Mouse (Mus musculus) forebrain, embryonic 11.5 days (tissue): ENCODE data around the gene Ppp2r2c. TPM values are rescaled to one million over a fixed set of nuclear protein-coding genes. Genes with fewer than 3 reads are reported as not detected.

ENCODE experiments used
- ATAC-seq: fragments of 200-750 bp; cut with Nextera tagmentation; replicated peaks from 2 replicates; pipeline ENCODE4 v1.8.0; 2017; ENCODE audit warnings: moderate TSS enrichment; ENCODE audit not compliant: low FRiP score
- DNase-seq: peaks from one replicate; pipeline ENCODE4 v3.0.0-alpha.2; 2017; ENCODE audit warnings: low spot score
- H3K27ac ChIP-seq: fragments of 300-500 bp; sonication (generic); 2 replicates; pipeline ENCODE4 v1.5.1; 2014; ENCODE audit warnings: low read depth, low read length
- H3K27me3 ChIP-seq: fragments of 300-500 bp; sonication (generic); 2 replicates; pipeline ENCODE4 v1.6.1; 2014; ENCODE audit warnings: mild to moderate bottlenecking, low read length, mixed read lengths; ENCODE audit not compliant: control insufficient read depth, insufficient read depth
- H3K36me3 ChIP-seq: fragments of 300-500 bp; sonication (generic); 2 replicates; pipeline ENCODE4 v1.6.1; 2014; ENCODE audit warnings: mild to moderate bottlenecking, low read length, moderate library complexity, mixed read lengths; ENCODE audit not compliant: control insufficient read depth, insufficient read depth
- H3K4me1 ChIP-seq: fragments of 300-500 bp; sonication (generic); replicated peaks from 2 replicates; pipeline ENCODE4 v1.6.1; 2014; ENCODE audit warnings: low read length, mixed read lengths; ENCODE audit not compliant: control insufficient read depth, insufficient read depth
- H3K4me2 ChIP-seq: fragments of 300-500 bp; sonication (generic); 2 replicates; pipeline ENCODE4 v1.6.1; 2014; ENCODE audit warnings: low read depth, mild to moderate bottlenecking, low read length, moderate library complexity, mixed read lengths; ENCODE audit not compliant: severe bottlenecking
- H3K4me3 ChIP-seq: fragments of 300-500 bp; sonication (generic); 2 replicates; pipeline ENCODE4 v1.5.1; 2014; ENCODE audit warnings: low read depth, low read length
- H3K9ac ChIP-seq: fragments of 300-500 bp; sonication (generic); 2 replicates; pipeline ENCODE4 v1.6.1; 2014; ENCODE audit warnings: low read length
- H3K9me3 ChIP-seq: fragments of 300-500 bp; sonication (generic); 2 replicates; pipeline ENCODE4 v1.6.1; 2016; ENCODE audit warnings: low read length, mixed read lengths; ENCODE audit not compliant: control insufficient read depth
- WGBS: fragments of 180-500 bp; shearing (Covaris S2); extraction: QIAGEN DNeasy Blood & Tissue Kit; methylation state at CpG from one replicate; pipeline ENCODE4 v1.1.7; 2014; 5-methylcytosine and 5-hydroxymethylcytosine counted together
- polyA plus RNA-seq: library from polyadenylated mRNA; unstranded; fragments of >200 nt; fragmentation: Nextera tagmentation; extraction: Ambion mirVana; gene quantifications from 2 replicates; pipeline ENCODE4 v1.2.1, GENCODE M21; 2014

The Ppp2r2c gene
- polyA plus RNA-seq, 1 experiment from 2014 or later, result 1.4 TPM

GRCm38 (mm10) chr5:36888501-36888900 is 20.2 kb downstream of the Ppp2r2c start:
- H3K4me2 ChIP-seq, result no peak overlapping the region
- no peak for ATAC-seq
- WGBS, result 87% methylated on average over 8 of the region's 8 CpGs

GRCm38 (mm10) chr5:36888911-36889310 is 20.6 kb downstream of the Ppp2r2c start:
- no peaks in the 10 kb centered on the region for H3K36me3 ChIP-seq
- ATAC-seq, result no peak
- H3K27me3 ChIP-seq, result no peaks in the 10 kb centered on the region
- no peak overlapping the region for H3K9ac ChIP-seq
- 90% methylated on average over 11 of the region's 11 CpGs for WGBS
- H3K9me3 ChIP-seq, result no peaks in the 10 kb centered on the region
- H3K4me1 ChIP-seq, result peaks cover 8% of the 10 kb centered on the region; the same call in 1 of the 2 replicates
- H3K4me2 ChIP-seq, result no peak overlapping the region
- H3K4me3 ChIP-seq, result no peak overlapping the region
- no peak overlapping the region for H3K27ac ChIP-seq
- DNase-seq, result no peak

More at GRCm38 (mm10) chr5:36888501-36888900, 20.2 kb downstream of the Ppp2r2c start:
- Histone ChIP-seq H3K27ac (no peak overlapping the region), H3K27me3 (no peaks in the 10 kb centered on the region), H3K9ac (no peak overlapping the region), H3K4me1 (peaks cover 8% of the 10 kb centered on the region; the same call in 1 of the 2 replicates), H3K36me3 (no peaks in the 10 kb centered on the region), H3K4me3 (no peak overlapping the region), H3K9me3 (no peaks in the 10 kb centered on the region)
- DNase-seq, result no peak

GRCm38 (mm10) chr5:36889380-36889886 is 21.1 kb downstream of the Ppp2r2c start:
- no peak overlapping the region for H3K27ac ChIP-seq
- 81% methylated on average over 2 of the region's 2 CpGs for WGBS

GRCm38 (mm10) chr5:36890794-36891193 is 22.5 kb downstream of the Ppp2r2c start:
- no peak overlapping the region for H3K9ac ChIP-seq
- no peaks in the 10 kb centered on the region for H3K9me3 ChIP-seq
- DNase-seq (peak; percentile 65), ATAC-seq (peak; percentile 65)
- H3K4me1 ChIP-seq, result peaks cover 8% of the 10 kb centered on the region; the same call in 1 of the 2 replicates
- H3K27me3 ChIP-seq, result no peaks in the 10 kb centered on the region
- no peak overlapping the region for H3K4me2 ChIP-seq
- 33% methylated on average over 9 of the region's 9 CpGs for WGBS
- no peak overlapping the region for H3K27ac ChIP-seq
- no peak overlapping the region for H3K4me3 ChIP-seq
- no peaks in the 10 kb centered on the region for H3K36me3 ChIP-seq

More at GRCm38 (mm10) chr5:36889380-36889886, 21.1 kb downstream of the Ppp2r2c start:
- no peaks in the 10 kb centered on the region for H3K36me3 ChIP-seq
- H3K9ac ChIP-seq, result no peak overlapping the region
- H3K4me1 ChIP-seq, result peaks cover 8% of the 10 kb centered on the region; the same call in 1 of the 2 replicates
- H3K9me3 ChIP-seq, result no peaks in the 10 kb centered on the region
- no peaks in the 10 kb centered on the region for H3K27me3 ChIP-seq
- no peak for DNase-seq
- ATAC-seq, result no peak
- no peak overlapping the region for H3K4me3 ChIP-seq
- no peak overlapping the region for H3K4me2 ChIP-seq

DNA sequence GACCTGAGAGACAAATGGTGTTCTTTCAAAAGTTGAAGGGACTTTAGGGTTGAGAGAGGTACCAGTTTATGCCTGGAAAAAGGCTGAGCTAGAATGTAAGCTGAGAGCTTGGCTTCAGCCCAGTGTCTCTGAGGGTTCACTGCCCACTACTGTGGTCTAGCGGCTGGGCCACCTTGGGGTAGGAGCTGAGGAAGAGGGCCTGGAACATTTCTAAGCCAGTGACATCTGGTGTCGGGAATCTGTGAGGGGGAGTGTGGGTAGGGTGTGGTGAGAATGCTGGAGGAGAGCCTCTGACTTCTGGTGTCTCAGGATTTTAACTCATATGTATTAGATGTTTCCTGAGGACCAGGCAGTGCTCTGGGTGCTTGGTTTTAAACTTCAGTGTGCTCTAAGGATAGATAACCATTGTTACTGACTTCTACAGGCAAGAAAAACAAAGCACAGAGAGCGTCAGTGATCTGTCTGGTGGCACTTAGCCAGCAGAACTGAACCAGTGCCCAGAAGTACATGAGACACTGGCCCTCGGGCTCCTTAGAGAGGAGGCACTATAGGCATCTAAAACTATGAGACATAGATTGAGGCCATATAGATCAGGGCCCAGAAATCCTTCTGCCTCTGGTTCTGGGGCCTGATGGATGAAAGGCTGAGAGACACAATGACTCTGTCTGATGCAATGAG is 23.6 kb downstream of the Ppp2r2c start:
- 67% methylated on average over 4 of the region's 4 CpGs for WGBS
- no peak overlapping the region for H3K27ac ChIP-seq
- no peaks in the 10 kb centered on the region for H3K9me3 ChIP-seq
- H3K36me3 ChIP-seq, result no peaks in the 10 kb centered on the region
- no peak for ATAC-seq
- no peak overlapping the region for H3K4me3 ChIP-seq
- peaks cover 8% of the 10 kb centered on the region; the same call in 1 of the 2 replicates for H3K4me1 ChIP-seq
- no peaks in the 10 kb centered on the region for H3K27me3 ChIP-seq
- H3K4me2 ChIP-seq, result no peak overlapping the region
- H3K9ac ChIP-seq, result no peak overlapping the region
- no peak for DNase-seq

- no peak overlapping the region for H3K4me2 ChIP-seq
- H3K4me3 ChIP-seq, result no peak overlapping the region
- no peaks in the 10 kb centered on the region for H3K36me3 ChIP-seq
- no peak overlapping the region for H3K27ac ChIP-seq
- DNase-seq (no peak), ATAC-seq (no peak)
- no peaks in the 10 kb centered on the region for H3K27me3 ChIP-seq
- H3K4me1 ChIP-seq, result peaks cover 3% of the 10 kb centered on the region; the same call in 1 of the 2 replicates
- 87% methylated on average over 9 of the region's 9 CpGs for WGBS
- H3K9me3 ChIP-seq, result no peaks in the 10 kb centered on the region
- H3K9ac ChIP-seq, result no peak overlapping the region
Observed at GRCm38 (mm10) chr5:36893263-36893662, 24.9 kb downstream of the Ppp2r2c start.

DNA sequence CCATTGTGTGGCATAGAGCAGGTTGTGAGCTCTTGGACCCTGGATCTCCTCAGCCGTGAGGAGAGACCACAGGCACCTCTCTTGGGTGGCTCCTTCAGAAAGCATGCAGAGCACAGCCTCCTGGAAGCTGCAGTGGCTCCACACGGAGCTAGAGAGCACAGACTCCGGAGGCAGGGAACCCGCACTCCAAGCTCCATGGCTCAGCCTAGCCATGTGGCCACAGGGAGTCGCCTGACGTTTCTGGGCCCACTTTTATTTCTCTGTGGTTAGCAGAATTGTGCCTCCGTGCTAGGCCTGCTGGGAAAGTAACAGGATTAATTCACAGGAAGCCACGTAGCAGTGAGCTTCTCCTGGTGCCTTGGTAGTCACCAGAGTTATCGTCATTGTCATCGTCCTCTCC is 25.8 kb downstream of the Ppp2r2c start:
- ATAC-seq (no peak), DNase-seq (no peak)
- no peak overlapping the region for H3K9ac ChIP-seq
- H3K4me2 ChIP-seq, result no peak overlapping the region
- WGBS, result 73% methylated on average over 10 of the region's 10 CpGs
- H3K36me3 ChIP-seq, result no peaks in the 10 kb centered on the region
- no peaks in the 10 kb centered on the region for H3K9me3 ChIP-seq
- H3K4me1 ChIP-seq, result peaks cover 3% of the 10 kb centered on the region; the same call in 1 of the 2 replicates
- H3K27me3 ChIP-seq, result no peaks in the 10 kb centered on the region
- H3K27ac ChIP-seq, result no peak overlapping the region
- H3K4me3 ChIP-seq, result no peak overlapping the region

DNA sequence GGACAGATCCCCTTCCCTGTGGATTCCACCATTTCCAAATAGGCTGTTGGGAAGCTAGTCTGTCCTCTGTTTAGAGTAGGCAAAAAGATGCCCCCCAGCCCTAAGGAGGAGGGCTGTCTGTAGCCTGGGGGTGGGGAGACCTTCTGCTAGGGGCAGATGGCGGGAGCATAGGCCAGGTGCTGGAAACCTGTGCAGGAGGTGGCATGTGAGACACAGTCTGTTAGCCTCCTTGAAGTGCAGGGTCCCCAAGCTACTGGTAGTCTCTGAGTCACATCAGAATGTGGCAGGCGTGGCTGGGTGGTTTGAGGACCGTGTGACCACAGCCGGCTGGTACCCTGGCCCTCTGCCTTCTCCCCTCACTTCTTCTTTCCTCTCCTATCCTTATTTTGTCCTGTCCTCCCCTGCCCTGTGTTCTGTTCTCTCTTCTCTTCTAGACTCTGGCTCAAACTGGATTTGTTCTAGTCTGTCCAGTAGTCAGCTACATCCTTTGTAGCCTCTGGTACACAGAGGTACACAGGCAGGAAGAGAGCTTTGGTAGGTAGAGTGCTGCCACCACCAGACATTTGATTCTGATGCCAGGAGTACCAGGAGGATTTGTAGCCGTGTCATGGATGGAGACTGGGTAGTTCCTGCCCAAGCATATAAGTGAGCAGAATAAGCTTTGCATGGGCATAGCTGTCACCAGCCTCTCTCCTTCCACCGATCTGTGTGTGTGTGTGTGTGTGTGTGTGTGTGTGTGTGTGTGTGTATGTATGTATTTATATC is 26.5 kb downstream of the Ppp2r2c start:
- Histone ChIP-seq H3K4me2 (no peak overlapping the region), H3K27me3 (no peaks in the 10 kb centered on the region), H3K4me1 (peaks cover 3% of the 10 kb centered on the region; the same call in 1 of the 2 replicates), H3K27ac (no peak overlapping the region), H3K9me3 (no peaks in the 10 kb centered on the region), H3K4me3 (no peak overlapping the region), H3K36me3 (no peaks in the 10 kb centered on the region), H3K9ac (no peak overlapping the region)
- ATAC-seq, result no peak
- no peak for DNase-seq
- WGBS, result 79% methylated on average over 6 of the region's 6 CpGs
